ENCODE assay signal across 7 mouse cellular contexts in genomic region chr14:18893947-18894445, GRCm38 (mm10). TPM values are rescaled to one million over a fixed set of nuclear protein-coding genes. Genes with fewer than 3 reads are reported as not detected.
A peak's percentile ranks its signal among the peaks of the same experiment; 100 is the strongest.
DNase-seq lines count a peak whose midpoint lies in the region; ATAC-seq and TF ChIP-seq lines count a peak whose summit lies in the region.

Gene Ube2e2 (minus strand): TSS chr14:18894267.

- H3K36me3 ChIP-seq in lung, embryonic 14.5 days (ENCODE audit: insufficient read depth): no peaks in the 10 kb centered on the region
- H3K36me3 ChIP-seq in heart, embryonic 15.5 days: no peaks in the 10 kb centered on the region
- H3K36me3 ChIP-seq in neural tube, embryonic 12.5 days: no peaks in the 10 kb centered on the region

- no peaks in the 10 kb centered on the region for H3K9me3 ChIP-seq in lung, embryonic 14.5 days (ENCODE audit: low read depth, low read length)
- H3K9me3 ChIP-seq in heart, embryonic 15.5 days (replicated peaks): no peaks in the 10 kb centered on the region
- no peaks in the 10 kb centered on the region for H3K9me3 ChIP-seq in neural tube, embryonic 12.5 days

- no peaks in the 10 kb centered on the region for H3K27me3 ChIP-seq in lung, embryonic 14.5 days (ENCODE audit: insufficient read depth, low read length)
- H3K27me3 ChIP-seq in heart, embryonic 15.5 days: no peaks in the 10 kb centered on the region
- no peaks in the 10 kb centered on the region for H3K27me3 ChIP-seq in neural tube, embryonic 12.5 days (replicated peaks)

- WGBS in lung, embryonic 14.5 days: 2% methylated on average over 22 of the region's 22 CpGs
- WGBS in heart, embryonic 15.5 days: 2% methylated on average over 22 of the region's 22 CpGs
- WGBS in neural tube, embryonic 12.5 days: 3% methylated on average over 22 of the region's 22 CpGs

- no peak for DNase-seq in lung, embryonic 14.5 days
- no peak for DNase-seq in lung, adult 18-20 months
- DNase-seq in left cerebral cortex, postnatal 36 days (ENCODE audit: low spot score in 2 of 2): no peak
- no peak for DNase-seq in MN1 (ENCODE audit: low spot score)

- no peak for TF ChIP-seq CTCF in lung, embryonic 14.5 days (IDR thresholded peaks at IDR 0.05; ENCODE audit: low read depth)

- H3K4me3 ChIP-seq in lung, embryonic 14.5 days (ENCODE audit: low read depth, low read length): peak within 1 kb of the TSS; percentile 71
- peak within 1 kb of the TSS; percentile 63 for H3K4me3 ChIP-seq in brown adipose tissue, adult 24 weeks (ENCODE audit: insufficient read depth, low read depth, low read length)
- peak within 1 kb of the TSS; percentile 81 for H3K4me3 ChIP-seq in heart, embryonic 15.5 days
- H3K4me3 ChIP-seq in neural tube, embryonic 12.5 days: peak within 1 kb of the TSS; percentile 71

- H3K4me1 ChIP-seq in lung, embryonic 14.5 days (ENCODE audit: insufficient read depth): no peaks in the 10 kb centered on the region
- no peaks in the 10 kb centered on the region for H3K4me1 ChIP-seq in brown adipose tissue, adult 24 weeks (ENCODE audit: control insufficient read depth, insufficient read depth, insufficient read length, low read length)
- peaks cover 3% of the 10 kb centered on the region; the same call in 1 of the 2 replicates for H3K4me1 ChIP-seq in heart, embryonic 15.5 days (replicated peaks)
- no peaks in the 10 kb centered on the region for H3K4me1 ChIP-seq in neural tube, embryonic 12.5 days

- intact Hi-C loops in left cerebral cortex, postnatal 36 days (cut with DNase I): loop anchor here (10.0 kb wide), 1 partner anchor 389 kb away; no protein-coding TSS in a partner anchor

- peak; percentile 82 for ATAC-seq in lung, embryonic 14.5 days (ENCODE audit: insufficient read depth)
- peak; percentile 48; the same call in 1 of the 2 replicates for ATAC-seq in heart, embryonic 15.5 days (replicated peaks; ENCODE audit: insufficient number of reproducible peaks, insufficient read depth, low FRiP score, low read depth)
- ATAC-seq in neural tube, embryonic 12.5 days (ENCODE audit: low FRiP score, low read depth): no peak; the same call in 1 of the 2 replicates

- peak within 1 kb of the TSS; percentile 82 for H3K27ac ChIP-seq in lung, embryonic 14.5 days (ENCODE audit: low read depth)
- H3K27ac ChIP-seq in brown adipose tissue, adult 24 weeks (replicated peaks; ENCODE audit: low read depth, low read length): no peak within 1 kb of the TSS
- H3K27ac ChIP-seq in heart, embryonic 15.5 days: peak within 1 kb of the TSS; percentile 76
- H3K27ac ChIP-seq in neural tube, embryonic 12.5 days: no peak within 1 kb of the TSS

- peak within 1 kb of the TSS; percentile 72 for H3K4me2 ChIP-seq in lung, embryonic 14.5 days
- H3K4me2 ChIP-seq in heart, embryonic 15.5 days: peak within 1 kb of the TSS; percentile 87
- H3K4me2 ChIP-seq in neural tube, embryonic 12.5 days (replicated peaks): peak within 1 kb of the TSS; percentile 73

- peak within 1 kb of the TSS; percentile 78 for H3K9ac ChIP-seq in lung, embryonic 14.5 days
- peak within 1 kb of the TSS; percentile 82 for H3K9ac ChIP-seq in heart, embryonic 15.5 days
- peak within 1 kb of the TSS; percentile 84 for H3K9ac ChIP-seq in neural tube, embryonic 12.5 days

RNA-seq across cellular contexts. Expression of gene Ube2e2, which starts in this region (rescaled TPM):
- polyA plus RNA-seq in lung, embryonic 14.5 days (2014; fragmentation: Nextera tagmentation; extraction: Ambion mirVana): 70.2 and 75.0 TPM in 2 replicates
- 33.9 and 42.6 TPM in 2 replicates for polyA plus RNA-seq in brown adipose tissue, adult 24 weeks (2012; ENCODE audit: insufficient read depth, insufficient read length, missing spikeins)
- 40.8 and 47.6 TPM in 2 replicates for polyA plus RNA-seq in heart, embryonic 15.5 days (2015; fragmentation: Nextera tagmentation; extraction: Ambion mirVana)
- total RNA-seq in left cerebral cortex, postnatal 36 days (2021): 100 to 1,000 TPM; 170 to 172 TPM
- polyA plus RNA-seq in neural tube, embryonic 12.5 days (2016; fragmentation: Nextera tagmentation; extraction: Ambion mirVana): 70.5 and 74.9 TPM in 2 replicates

Comparison
In these comparisons a context has a peak if more than half of its experiments do, and no peak if none do; other contexts are left out.
1. H3K27ac ChIP-seq: peak in lung, embryonic 14.5 days (single experiment) and heart, embryonic 15.5 days (single experiment); none in brown adipose tissue, adult 24 weeks (single experiment) and neural tube, embryonic 12.5 days (single experiment).
2. Peak in every context shown above with its lines, with median percentiles within 50 percentile points of each other: H3K4me2 ChIP-seq, H3K4me3 ChIP-seq and H3K9ac ChIP-seq.